Mouse (Mus musculus): ENCODE results near the gene Kalrn. TPM values are rescaled to one million over a fixed set of nuclear protein-coding genes. Genes with fewer than 3 reads are reported as not detected.

Gene Kalrn
- polyA plus RNA-seq, 1 experiment from 2014 or later, result 22.4 TPM

DNA sequence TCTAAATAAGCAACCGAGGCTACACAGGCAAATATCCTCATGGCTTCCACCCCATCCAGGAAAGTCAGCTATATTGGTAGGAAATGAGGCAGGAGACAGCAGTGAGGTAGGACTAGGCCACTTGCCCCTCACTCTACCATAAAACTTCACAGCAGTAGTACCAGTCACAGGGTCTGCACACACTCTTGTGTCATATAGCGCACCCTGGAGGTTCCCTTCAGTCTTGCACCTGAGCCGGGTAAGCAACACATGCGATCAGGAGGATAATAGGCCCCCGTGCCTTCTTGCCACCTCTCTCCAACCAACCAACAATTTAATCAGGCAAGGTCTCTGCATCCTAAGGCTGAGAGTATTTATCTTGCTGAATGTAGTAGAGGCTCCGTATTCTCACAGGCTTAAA, 278.8 kb downstream of the Kalrn start:
- 79% methylated on average over 6 of the region's 6 CpGs for WGBS
- H3K4me2 ChIP-seq (ENCODE audit: low read depth, low read length, severe bottlenecking), result no peak overlapping the region
- no peaks in the 10 kb centered on the region for H3K36me3 ChIP-seq (ENCODE audit: control insufficient read depth, insufficient read depth, low read length)
- H3K9ac ChIP-seq (ENCODE audit: low read length), result no peak overlapping the region
- no peak overlapping the region for H3K27ac ChIP-seq (ENCODE audit: low read depth, low read length)
- no peaks in the 10 kb centered on the region; the same call in 1 of the 2 replicates for H3K4me1 ChIP-seq (replicated peaks; ENCODE audit: control insufficient read depth, insufficient read depth, low read length)
- no peak overlapping the region for H3K4me3 ChIP-seq (ENCODE audit: low read depth, low read length)
- DNase-seq (ENCODE audit: low spot score), result no peak
- H3K27me3 ChIP-seq (ENCODE audit: control insufficient read depth, insufficient read depth, low read length), result no peaks in the 10 kb centered on the region
- no peak for ATAC-seq (replicated peaks; ENCODE audit: low FRiP score)
- no peaks in the 10 kb centered on the region for H3K9me3 ChIP-seq (ENCODE audit: control insufficient read depth, low read length)

GRCm38 (mm10) chr16:34293675-34294074, 279.7 kb downstream of the Kalrn start:
- H3K27me3 ChIP-seq (ENCODE audit: control insufficient read depth, insufficient read depth, low read length), result no peaks in the 10 kb centered on the region
- no peak overlapping the region for H3K27ac ChIP-seq (ENCODE audit: low read depth, low read length)
- ATAC-seq (replicated peaks; ENCODE audit: low FRiP score), result no peak
- H3K36me3 ChIP-seq (ENCODE audit: control insufficient read depth, insufficient read depth, low read length), result no peaks in the 10 kb centered on the region
- no peaks in the 10 kb centered on the region for H3K9me3 ChIP-seq (ENCODE audit: control insufficient read depth, low read length)
- H3K4me3 ChIP-seq (ENCODE audit: low read depth, low read length), result no peak overlapping the region
- H3K4me2 ChIP-seq (ENCODE audit: low read depth, low read length, severe bottlenecking), result no peak overlapping the region
- no peaks in the 10 kb centered on the region; the same call in 1 of the 2 replicates for H3K4me1 ChIP-seq (replicated peaks; ENCODE audit: control insufficient read depth, insufficient read depth, low read length)
- 96% methylated on average over 2 of the region's 2 CpGs for WGBS
- no peak overlapping the region for H3K9ac ChIP-seq (ENCODE audit: low read length)
- no peak for DNase-seq (ENCODE audit: low spot score)

DNA sequence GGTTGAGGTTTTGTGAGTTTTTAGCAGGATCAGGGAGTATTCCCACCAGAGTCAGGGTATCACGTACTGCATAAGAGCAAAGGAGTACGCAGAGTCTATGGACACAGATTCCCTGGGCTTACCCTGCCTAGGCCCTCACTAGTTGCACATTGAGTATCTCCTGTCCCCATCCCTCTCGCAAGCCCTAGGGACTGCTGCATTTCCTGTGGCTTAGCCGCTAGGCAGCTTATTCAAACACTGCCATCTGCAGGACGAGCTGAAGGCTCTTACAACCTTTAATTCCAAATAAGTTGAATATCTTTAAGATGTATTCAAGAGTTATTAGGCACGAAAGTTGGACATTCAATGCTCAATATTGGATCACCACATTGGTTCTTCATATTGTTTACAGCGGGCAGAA, 283.7 kb downstream of the Kalrn start:
- no peak for ATAC-seq (replicated peaks; ENCODE audit: low FRiP score)
- no peak for DNase-seq (ENCODE audit: low spot score)
- 48% methylated on average over 7 of the region's 7 CpGs for WGBS

GRCm38 (mm10) chr16:34282026-34282425, 291.3 kb downstream of the Kalrn start:
- no peak overlapping the region for H3K27ac ChIP-seq (ENCODE audit: low read depth, low read length)
- no peak overlapping the region for H3K4me2 ChIP-seq (ENCODE audit: low read depth, low read length, severe bottlenecking)
- no peaks in the 10 kb centered on the region for H3K36me3 ChIP-seq (ENCODE audit: control insufficient read depth, insufficient read depth, low read length)
- no peak overlapping the region for H3K9ac ChIP-seq (ENCODE audit: low read length)
- H3K4me3 ChIP-seq (ENCODE audit: low read depth, low read length), result no peak overlapping the region
- 94% methylated on average over 8 of the region's 8 CpGs for WGBS
- no peak for DNase-seq (ENCODE audit: low spot score)
- H3K9me3 ChIP-seq (ENCODE audit: control insufficient read depth, low read length), result no peaks in the 10 kb centered on the region
- ATAC-seq (replicated peaks; ENCODE audit: low FRiP score), result no peak
- no peaks in the 10 kb centered on the region for H3K4me1 ChIP-seq (replicated peaks; ENCODE audit: control insufficient read depth, insufficient read depth, low read length)
- no peaks in the 10 kb centered on the region for H3K27me3 ChIP-seq (ENCODE audit: control insufficient read depth, insufficient read depth, low read length)

More for the DNA sequence above, 283.7 kb downstream of the Kalrn start:
- Histone ChIP-seq H3K9ac (ENCODE audit: low read length) (no peak overlapping the region), H3K4me3 (ENCODE audit: low read depth, low read length) (no peak overlapping the region), H3K9me3 (ENCODE audit: control insufficient read depth, low read length) (no peaks in the 10 kb centered on the region), H3K4me1 (replicated peaks; ENCODE audit: control insufficient read depth, insufficient read depth, low read length) (no peaks in the 10 kb centered on the region), H3K36me3 (ENCODE audit: control insufficient read depth, insufficient read depth, low read length) (no peaks in the 10 kb centered on the region), H3K27me3 (ENCODE audit: control insufficient read depth, insufficient read depth, low read length) (no peaks in the 10 kb centered on the region), H3K4me2 (ENCODE audit: low read depth, low read length, severe bottlenecking) (no peak overlapping the region), H3K27ac (ENCODE audit: low read depth, low read length) (no peak overlapping the region)

- Histone ChIP-seq H3K27me3 (ENCODE audit: control insufficient read depth, insufficient read depth, low read length) (no peaks in the 10 kb centered on the region), H3K9me3 (ENCODE audit: control insufficient read depth, low read length) (no peaks in the 10 kb centered on the region), H3K36me3 (ENCODE audit: control insufficient read depth, insufficient read depth, low read length) (no peaks in the 10 kb centered on the region), H3K9ac (ENCODE audit: low read length) (no peak overlapping the region), H3K4me2 (ENCODE audit: low read depth, low read length, severe bottlenecking) (no peak overlapping the region), H3K27ac (ENCODE audit: low read depth, low read length) (no peak overlapping the region), H3K4me3 (ENCODE audit: low read depth, low read length) (no peak overlapping the region), H3K4me1 (replicated peaks; ENCODE audit: control insufficient read depth, insufficient read depth, low read length) (no peaks in the 10 kb centered on the region)
- DNase-seq (ENCODE audit: low spot score) (no peak), ATAC-seq (replicated peaks; ENCODE audit: low FRiP score) (no peak)
- WGBS, result 89% methylated on average over 7 of the region's 7 CpGs
These were observed 293.5 kb downstream of the Kalrn start for GRCm38 (mm10) chr16:34279654-34280383.

DNA sequence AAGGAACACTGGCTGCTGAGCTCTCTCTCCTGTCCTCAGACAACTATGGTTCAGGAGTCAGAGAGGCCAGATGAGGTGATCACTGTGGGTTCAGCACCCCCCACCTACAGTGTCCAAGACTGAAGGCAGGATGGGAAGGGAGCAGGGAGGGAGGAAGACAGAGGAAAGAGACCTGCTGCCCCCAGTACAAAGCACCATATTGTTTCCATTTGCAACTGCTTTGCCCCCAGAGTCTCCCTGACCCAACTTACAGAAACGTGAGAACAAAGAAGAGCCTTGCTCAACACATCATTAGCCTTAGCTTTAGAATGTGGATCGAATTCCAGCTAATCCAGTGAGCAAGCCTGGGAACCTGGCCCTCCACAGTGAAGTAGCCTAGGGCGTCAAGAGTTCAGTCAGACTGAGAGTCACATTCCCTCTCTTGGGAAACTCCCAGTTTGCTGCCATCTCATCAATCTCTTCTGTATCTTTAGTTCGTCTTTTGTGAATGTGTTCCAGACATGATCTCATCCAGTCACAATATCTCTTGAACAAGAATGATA, 295.0 kb downstream of the Kalrn start:
- no peaks in the 10 kb centered on the region for H3K4me1 ChIP-seq (replicated peaks; ENCODE audit: control insufficient read depth, insufficient read depth, low read length)
- H3K9ac ChIP-seq (ENCODE audit: low read length), result no peak overlapping the region
- no peaks in the 10 kb centered on the region for H3K27me3 ChIP-seq (ENCODE audit: control insufficient read depth, insufficient read depth, low read length)
- H3K4me2 ChIP-seq (ENCODE audit: low read depth, low read length, severe bottlenecking), result no peak overlapping the region
- no peak for DNase-seq (ENCODE audit: low spot score)
- ATAC-seq (replicated peaks; ENCODE audit: low FRiP score), result no peak
- 38% methylated on average over 4 of the region's 4 CpGs for WGBS
- no peak overlapping the region for H3K27ac ChIP-seq (ENCODE audit: low read depth, low read length)
- H3K36me3 ChIP-seq (ENCODE audit: control insufficient read depth, insufficient read depth, low read length), result no peaks in the 10 kb centered on the region
- no peaks in the 10 kb centered on the region for H3K9me3 ChIP-seq (ENCODE audit: control insufficient read depth, low read length)
- no peak overlapping the region for H3K4me3 ChIP-seq (ENCODE audit: low read depth, low read length)

GRCm38 (mm10) chr16:34274607-34275006, 298.7 kb downstream of the Kalrn start:
- H3K4me1 ChIP-seq (replicated peaks; ENCODE audit: control insufficient read depth, insufficient read depth, low read length), result no peaks in the 10 kb centered on the region
- H3K4me3 ChIP-seq (ENCODE audit: low read depth, low read length), result no peak overlapping the region
- no peak overlapping the region for H3K4me2 ChIP-seq (ENCODE audit: low read depth, low read length, severe bottlenecking)
- no peak for ATAC-seq (replicated peaks; ENCODE audit: low FRiP score)
- no peak overlapping the region for H3K9ac ChIP-seq (ENCODE audit: low read length)
- no peaks in the 10 kb centered on the region for H3K9me3 ChIP-seq (ENCODE audit: control insufficient read depth, low read length)
- no peak overlapping the region for H3K27ac ChIP-seq (ENCODE audit: low read depth, low read length)
- H3K27me3 ChIP-seq (ENCODE audit: control insufficient read depth, insufficient read depth, low read length), result no peaks in the 10 kb centered on the region
- DNase-seq (ENCODE audit: low spot score), result no peak
- H3K36me3 ChIP-seq (ENCODE audit: control insufficient read depth, insufficient read depth, low read length), result no peaks in the 10 kb centered on the region

DNA sequence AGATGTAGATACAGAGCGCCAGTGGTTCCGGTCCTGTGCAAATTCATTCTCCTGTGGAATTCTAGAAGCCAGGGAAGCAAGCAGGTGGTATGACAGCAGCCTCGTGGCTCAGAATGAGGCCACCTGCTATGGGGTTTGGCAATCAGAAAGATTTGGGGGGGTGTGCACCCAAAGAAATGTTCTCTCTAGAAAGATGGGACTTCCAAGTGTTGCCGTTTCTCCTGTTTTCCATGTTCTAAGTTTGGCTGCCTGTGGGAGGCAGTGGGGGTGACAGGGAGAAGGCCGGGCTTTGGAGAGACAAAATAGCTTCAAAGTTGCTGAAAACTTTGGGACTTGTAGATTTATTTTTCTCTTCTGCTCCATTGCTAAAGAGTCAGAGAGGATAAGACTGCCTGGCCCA, 301.9 kb downstream of the Kalrn start:
- Histone ChIP-seq H3K4me1 (replicated peaks; ENCODE audit: control insufficient read depth, insufficient read depth, low read length) (no peaks in the 10 kb centered on the region), H3K4me3 (ENCODE audit: low read depth, low read length) (no peak overlapping the region), H3K9me3 (ENCODE audit: control insufficient read depth, low read length) (no peaks in the 10 kb centered on the region), H3K36me3 (ENCODE audit: control insufficient read depth, insufficient read depth, low read length) (no peaks in the 10 kb centered on the region), H3K9ac (ENCODE audit: low read length) (no peak overlapping the region), H3K27me3 (ENCODE audit: control insufficient read depth, insufficient read depth, low read length) (no peaks in the 10 kb centered on the region), H3K27ac (ENCODE audit: low read depth, low read length) (no peak overlapping the region), H3K4me2 (ENCODE audit: low read depth, low read length, severe bottlenecking) (no peak overlapping the region)
- DNase-seq (ENCODE audit: low spot score), result no peak
- WGBS, result 90% methylated on average over 5 of the region's 5 CpGs
- ATAC-seq (replicated peaks; ENCODE audit: low FRiP score), result no peak

GRCm38 (mm10) chr16:34270681-34271080, 302.7 kb downstream of the Kalrn start:
- Histone ChIP-seq H3K27me3 (ENCODE audit: control insufficient read depth, insufficient read depth, low read length) (no peaks in the 10 kb centered on the region), H3K4me1 (replicated peaks; ENCODE audit: control insufficient read depth, insufficient read depth, low read length) (no peaks in the 10 kb centered on the region), H3K4me2 (ENCODE audit: low read depth, low read length, severe bottlenecking) (no peak overlapping the region), H3K9me3 (ENCODE audit: control insufficient read depth, low read length) (no peaks in the 10 kb centered on the region), H3K9ac (ENCODE audit: low read length) (no peak overlapping the region), H3K27ac (ENCODE audit: low read depth, low read length) (no peak overlapping the region), H3K36me3 (ENCODE audit: control insufficient read depth, insufficient read depth, low read length) (no peaks in the 10 kb centered on the region), H3K4me3 (ENCODE audit: low read depth, low read length) (no peak overlapping the region)
- no peak for ATAC-seq (replicated peaks; ENCODE audit: low FRiP score)
- WGBS, result 82% methylated on average over 2 of the region's 2 CpGs
- no peak for DNase-seq (ENCODE audit: low spot score)
